Mouse (Mus musculus) G1E-ER4 (cell line): ENCODE measurements at regions not wholly inside any gene's neighbourhood (a gene's known extent, or its start where the extent isn't known, plus 50 kb on each side); places are given as distances from the start of the nearest gene placed in this dataset.

Source experiments
- GATA1 ChIP-seq: IDR thresholded peaks from one replicate; pipeline ENCODE4 v1.8.0; 2012; ENCODE audit warnings: low read length, inconsistent platforms

DNA sequence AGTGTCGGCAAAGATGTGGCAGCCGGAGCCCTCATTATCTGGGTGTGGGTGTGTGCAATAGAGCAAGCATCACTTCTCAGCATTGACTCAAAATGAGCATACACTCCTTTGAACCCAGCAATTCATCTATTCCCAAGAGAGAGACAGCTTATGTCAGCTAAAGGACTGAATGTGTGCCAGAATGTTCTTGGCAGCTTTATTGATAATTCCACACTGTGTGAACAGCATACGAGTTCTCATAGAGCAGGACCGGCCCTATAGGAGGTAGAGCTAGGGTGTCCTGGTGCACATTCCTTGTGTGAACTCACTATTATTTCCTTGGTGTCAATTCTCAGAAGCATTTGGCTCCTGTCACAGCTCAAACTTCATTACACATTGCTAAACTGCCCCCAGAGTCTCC is 131.3 kb downstream of the Zfp36l2 start:
- no peak for TF ChIP-seq GATA1

DNA sequence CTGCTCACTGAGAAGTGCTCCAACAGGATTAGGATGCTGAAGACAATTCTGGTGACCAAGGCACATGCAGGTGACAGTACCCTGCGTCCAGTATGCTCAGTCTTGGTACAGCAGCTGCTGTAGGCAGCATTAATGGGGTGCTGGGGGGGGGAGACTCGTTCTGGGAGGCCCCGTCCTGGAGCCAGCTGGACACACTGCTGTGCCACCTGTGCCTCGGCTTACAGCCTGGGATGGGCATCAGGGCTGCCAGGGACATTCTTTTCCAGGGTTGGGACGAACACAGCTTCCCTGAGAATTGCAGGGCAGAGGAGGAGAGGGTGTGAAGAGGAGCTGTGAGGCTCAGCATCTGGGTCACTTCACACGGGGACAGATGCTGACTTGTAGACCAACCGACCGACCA is 135.3 kb downstream of the Zfp36l2 start:
- no peak for TF ChIP-seq GATA1

DNA sequence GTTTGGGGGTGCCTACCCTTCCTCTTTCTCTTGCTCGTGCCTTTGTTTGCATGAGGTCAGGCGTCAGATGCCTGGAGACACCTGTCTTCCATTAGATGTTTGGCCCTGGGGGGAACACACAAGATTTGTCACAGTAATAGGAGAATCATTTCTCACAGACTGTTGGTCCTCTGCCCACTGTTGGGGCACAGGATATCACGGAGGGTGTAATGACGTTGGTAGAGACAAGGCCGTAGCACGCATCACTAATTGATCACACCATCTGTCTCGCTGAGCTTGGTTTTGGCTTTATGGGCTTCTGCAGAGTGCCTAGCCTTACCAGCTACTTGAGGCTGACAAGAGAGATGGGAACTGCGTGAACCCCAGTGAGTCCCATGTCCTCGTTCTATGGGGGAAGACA is 136.5 kb downstream of the Zfp36l2 start:
- TF ChIP-seq GATA1, result no peak

DNA sequence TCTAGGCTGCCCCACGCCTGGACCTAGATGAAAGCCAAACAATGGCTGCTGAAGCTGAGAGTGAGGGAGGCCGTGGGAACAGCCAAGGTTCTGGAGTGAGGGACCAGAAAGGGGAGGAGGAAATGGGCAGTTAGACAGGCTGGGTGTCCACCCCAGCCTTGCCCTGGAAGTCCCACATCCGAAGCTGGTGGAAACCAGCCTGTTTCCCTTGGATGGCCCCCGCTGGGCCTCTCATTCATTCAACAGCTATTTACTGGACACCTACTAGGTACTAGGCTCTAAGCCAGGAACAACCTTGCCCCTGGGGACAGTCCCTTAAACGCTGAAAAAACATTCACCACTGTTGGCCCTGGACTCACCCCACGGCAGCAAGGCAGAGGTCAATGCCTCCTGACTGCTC is 139.2 kb downstream of the Zfp36l2 start:
- TF ChIP-seq GATA1, result no peak

DNA sequence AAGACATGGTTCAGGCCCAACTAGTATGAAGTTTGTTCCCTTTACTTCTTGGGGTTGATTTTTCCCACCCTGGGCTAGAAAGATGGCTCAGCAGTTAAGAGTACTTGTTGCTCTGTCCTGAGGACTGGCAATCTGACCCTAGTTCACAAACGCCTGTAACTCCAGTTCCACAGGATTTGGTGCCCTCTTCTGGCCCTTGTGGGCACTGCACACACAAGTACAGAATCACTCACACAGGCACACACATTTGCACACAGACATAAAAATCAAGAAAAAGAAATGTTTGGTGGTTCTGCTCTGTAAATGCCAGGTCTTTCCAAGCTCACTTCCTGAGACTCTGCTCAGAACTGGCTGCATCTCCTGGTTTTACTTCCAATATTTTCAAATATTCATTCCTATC is 140.2 kb downstream of the Zfp36l2 start:
- no peak for TF ChIP-seq GATA1

DNA sequence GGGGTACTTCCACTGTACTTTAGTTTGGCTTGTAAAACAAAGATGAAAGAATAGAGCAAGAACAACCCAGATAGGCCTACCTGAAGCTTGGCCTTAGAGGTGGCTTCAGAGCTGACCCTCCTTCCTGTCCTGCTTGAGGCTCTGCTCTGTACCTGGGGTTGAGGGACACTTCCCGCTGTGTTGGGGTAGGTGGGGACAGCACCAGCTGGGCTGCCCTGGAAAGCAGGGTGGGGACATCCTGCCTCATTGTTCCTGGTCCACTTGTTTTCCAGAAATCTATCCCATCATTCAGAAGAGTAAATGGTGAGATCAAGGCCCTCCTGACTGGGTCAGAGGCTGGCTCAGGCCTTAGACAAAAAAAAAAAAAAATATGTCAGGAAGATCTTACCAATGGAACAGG is 141.9 kb downstream of the Zfp36l2 start:
- no peak for TF ChIP-seq GATA1

DNA sequence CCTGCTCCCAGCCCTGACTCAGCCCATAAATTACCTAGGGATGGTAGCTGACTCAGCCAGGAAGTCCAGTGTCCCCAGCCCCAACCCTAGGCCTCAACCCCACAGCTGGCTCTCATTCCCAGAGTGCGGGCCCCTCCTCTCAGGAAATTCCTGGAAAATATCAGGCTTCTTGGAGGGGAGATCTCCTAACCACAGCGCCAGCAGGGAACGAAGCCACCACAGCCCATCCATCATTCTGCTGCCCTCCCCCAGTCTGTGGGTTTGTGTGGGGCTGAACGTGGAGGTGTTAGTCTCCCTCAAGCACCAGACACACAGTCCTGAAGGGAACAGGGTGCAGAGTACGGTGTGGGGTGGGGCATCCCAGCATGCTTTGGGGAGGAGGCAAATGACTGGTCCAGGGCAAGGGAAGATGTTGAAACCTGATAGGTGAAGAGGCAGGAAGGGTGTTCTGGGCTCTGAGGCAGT is 143.2 kb downstream of the Zfp36l2 start:
- no peak for TF ChIP-seq GATA1

DNA sequence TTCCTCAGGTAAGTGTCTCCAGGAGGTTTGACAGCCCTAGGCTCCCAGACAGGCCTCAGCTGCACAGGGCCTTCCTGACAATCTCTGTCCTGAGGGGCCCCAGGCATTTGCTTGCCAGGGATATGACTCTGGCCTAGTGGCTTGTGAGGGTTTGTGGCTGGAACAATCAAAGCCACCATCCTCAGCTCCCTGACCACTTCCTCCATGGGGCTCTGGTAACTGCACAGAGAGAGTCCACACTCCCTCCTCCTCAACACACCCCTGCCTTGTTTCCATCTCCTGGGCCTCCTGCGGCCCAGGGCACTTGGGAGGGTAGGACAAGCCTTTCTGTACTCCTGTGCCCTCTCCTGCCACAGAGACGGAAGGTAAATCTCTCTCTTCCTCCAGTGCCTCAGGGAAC is 144.6 kb downstream of the Zfp36l2 start:
- no peak for TF ChIP-seq GATA1

DNA sequence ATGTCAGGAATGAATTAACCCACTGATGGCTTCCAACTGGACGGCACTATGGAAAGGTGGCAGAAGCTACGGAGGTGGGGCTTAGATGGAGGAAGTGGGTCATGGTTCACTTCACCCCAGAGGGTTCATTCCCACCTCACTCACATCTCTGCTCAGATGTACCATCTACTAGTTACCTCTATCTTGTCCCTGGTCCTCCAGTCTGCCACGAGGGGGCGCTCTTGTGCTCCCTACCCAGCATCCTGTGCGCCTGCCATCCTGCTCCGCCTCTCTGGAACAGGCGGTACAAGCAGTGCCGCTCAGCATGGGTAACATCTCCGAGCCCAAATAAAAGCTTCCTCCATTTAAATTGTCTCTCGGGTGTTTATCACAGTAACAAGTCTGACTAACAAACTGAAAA is 148.3 kb downstream of the Zfp36l2 start:
- no peak for TF ChIP-seq GATA1

DNA sequence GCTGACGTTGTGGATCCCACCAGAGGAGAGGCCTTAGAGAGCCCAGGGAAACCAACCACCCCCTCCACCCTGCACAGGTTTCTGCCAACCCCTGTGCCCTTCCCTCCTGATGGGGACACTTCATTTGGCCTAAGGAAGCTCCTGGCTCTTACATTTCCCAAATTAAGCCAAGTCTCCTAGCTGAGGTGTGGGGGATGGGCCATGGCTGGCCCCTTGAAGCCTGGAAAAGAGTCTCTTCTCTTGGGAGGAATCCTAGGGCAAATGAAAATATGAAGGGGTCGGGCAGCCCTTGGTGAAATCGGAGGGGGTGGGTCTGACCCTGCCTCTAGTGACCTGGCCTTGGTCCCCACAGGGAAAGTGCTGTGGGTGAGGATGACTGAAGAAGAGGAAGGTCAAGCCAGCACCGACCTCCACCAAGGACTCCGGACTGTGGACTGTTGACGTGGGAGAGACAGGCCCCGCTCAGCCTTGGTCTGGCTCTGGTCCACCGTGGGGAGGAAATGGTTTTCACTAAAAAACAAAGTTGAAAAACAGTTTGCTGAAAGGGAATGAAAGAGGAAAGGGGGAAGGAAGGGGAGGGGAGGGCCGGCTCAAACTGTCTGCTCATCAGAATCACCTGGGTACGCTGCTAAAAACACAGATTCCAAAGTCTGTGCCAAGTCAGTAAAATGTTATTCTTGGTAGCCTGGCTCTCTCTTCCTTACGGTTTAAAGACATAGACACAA is 150.0 kb downstream of the Zfp36l2 start:
- TF ChIP-seq GATA1, result no peak

DNA sequence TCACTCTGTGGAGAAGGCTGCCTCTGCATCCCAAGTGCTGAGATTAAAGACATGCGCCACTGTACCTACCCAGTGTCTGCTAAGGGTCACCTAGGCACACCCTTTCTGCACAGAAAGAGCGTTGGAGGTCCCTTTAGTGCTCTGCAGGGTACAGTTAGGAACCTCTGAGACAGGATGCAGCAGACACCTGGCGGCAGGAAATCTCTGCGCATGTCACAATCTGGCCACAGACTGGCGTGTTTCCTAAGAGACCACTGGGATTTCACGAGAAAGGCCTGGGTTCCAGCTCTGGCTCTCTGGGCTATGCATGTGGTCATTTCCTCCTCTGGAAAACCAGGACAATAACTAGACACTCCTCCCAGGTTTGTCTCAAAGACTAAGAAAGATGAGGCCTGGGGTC is 151.7 kb downstream of the Zfp36l2 start:
- no peak for TF ChIP-seq GATA1

DNA sequence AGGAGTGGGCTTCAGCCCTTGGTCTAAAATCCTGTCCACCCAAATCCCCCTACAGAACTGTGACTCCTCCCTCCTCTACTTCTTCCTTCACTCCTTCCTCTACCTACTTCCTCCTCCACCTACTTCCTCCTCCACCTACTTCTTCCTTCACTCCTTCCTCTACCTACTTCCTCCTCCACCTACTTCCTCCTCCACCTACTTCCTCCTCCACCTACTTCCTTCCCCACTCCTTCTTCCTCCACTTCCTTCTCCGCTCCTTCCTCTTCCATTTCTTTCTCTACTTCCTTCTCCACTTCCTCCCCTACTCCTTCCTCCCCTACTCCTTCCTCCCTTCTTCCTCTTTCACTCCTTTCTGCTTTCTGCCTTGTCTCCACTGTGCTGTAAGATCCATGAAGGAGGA is 152.9 kb downstream of the Zfp36l2 start:
- no peak for TF ChIP-seq GATA1

DNA sequence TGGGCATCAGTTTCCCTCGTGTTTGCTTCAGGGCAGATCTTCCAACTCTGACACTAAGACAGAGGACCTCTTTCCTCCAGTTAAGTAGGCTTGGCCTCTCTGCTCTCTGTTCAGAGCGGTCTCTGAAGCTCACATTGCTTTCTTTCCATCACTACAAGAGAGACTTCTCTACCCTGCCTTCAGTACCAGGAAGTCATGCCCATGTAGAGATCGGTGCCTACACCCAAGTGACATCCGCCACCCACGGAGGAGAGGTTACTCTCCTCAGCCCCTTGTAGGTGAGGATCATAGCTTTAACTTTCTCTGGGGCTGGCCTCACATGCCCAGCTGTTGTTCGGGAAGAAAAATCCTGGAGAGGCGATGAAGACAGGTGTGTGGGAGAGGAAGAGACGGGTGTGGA is 155.3 kb downstream of the Zfp36l2 start:
- no peak for TF ChIP-seq GATA1

DNA sequence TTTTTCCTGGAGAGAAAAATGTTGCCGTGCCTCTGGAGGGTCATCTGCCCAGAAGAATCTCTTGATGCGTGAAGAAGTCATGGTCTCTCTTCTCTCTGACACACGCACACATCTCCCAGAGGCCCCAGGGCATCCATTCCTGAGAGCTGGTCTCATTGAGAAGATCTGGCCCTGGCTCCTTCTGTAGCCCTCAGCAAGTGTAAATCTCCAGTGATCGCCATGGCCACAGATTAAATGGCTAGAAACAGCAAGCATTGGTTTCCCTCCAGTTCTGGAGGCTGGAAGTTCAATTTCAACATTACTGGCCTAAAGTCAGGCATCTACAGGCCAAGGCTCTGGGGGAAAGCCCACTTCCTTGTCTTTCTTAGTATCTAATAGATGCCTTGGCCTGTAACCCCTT is 155.9 kb downstream of the Zfp36l2 start:
- TF ChIP-seq GATA1, result no peak

DNA sequence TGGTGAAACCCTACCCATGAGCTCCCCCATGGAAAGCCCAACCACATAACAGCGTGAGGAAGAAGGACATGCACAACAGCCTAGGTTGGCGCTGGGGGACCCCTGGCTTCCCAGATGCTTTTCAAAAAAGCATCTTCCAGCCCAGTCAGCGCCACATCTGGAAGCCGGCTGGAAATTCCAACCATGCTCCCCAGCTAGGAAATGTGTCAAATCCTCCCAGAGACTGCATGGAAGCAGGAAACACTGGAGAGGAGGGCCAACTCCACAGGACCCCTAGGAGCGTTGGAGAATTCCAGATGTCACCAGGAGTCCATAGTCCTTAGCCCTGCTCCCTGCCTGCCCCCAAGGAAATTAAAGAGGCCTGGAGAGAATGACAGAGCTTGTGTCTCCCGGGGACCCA is 156.4 kb downstream of the Zfp36l2 start:
- TF ChIP-seq GATA1, result no peak

DNA sequence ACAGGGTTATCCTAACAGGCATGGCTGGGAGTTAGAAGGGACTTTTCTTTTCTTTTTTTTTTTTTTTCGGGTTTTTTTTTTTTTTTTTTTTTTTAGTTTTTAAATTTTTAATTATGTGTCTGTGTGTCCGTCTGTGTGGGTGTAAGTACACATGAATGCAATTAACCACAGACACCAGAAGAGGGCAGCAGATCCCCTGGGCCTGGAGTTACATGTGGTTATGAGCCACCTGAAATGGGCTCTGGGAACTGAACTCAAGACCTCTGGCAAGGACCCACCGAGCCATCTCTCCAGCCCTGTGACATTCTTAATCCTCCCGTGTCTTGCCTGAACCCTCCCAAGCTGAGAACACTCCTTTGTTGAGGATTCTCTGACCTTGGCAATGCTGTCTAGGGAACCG is 157.0 kb downstream of the Zfp36l2 start:
- TF ChIP-seq GATA1, result no peak

DNA sequence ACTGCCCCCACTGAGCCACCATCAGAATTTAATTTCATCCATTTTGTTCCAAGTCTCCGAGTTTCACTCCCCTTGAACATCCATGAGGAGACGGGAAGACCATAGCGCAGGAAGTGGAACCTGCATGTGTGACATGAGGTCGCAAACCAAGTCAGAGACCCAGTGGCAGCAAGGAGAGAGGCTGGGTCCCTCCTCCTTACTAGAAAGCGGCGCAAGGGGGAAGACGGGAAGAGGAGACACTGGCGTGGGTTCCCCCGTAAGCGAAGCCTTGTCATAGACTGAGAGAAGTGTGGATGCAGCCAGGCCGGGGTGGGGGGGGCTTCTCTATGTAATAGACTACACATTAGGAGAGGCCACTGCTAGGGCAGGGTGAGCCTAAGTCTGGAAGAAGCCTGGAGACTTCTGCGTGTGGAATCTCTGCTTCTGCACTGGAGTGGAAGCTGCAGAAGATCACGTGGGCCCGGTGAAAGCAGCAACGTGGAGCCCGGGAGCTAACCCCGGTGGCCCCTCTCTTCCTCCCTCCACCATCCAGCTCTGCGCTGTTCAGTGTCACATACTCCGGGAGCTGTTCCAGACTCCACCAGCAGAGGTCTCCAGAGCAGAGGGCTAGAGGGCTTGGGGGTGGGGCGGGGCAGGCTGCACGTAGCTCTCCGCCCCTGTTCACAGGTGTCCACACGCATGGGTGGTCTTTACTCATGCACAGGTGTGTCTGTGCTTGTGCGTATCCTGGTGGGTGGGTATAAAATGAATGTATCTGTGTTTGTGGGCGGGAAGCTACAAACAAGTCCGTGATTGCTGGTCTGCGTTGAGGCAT is 159.4 kb downstream of the Zfp36l2 start:
- no peak for TF ChIP-seq GATA1
